Mouse (Mus musculus) neutrophil, adult 5-6 weeks (primary cell): Measurements from ENCODE around the gene Rgs16. TPM values are rescaled to one million over a fixed set of nuclear protein-coding genes. Genes with fewer than 3 reads are reported as not detected.

ENCODE experiments used
- ATAC-seq: fragments of 151-379, 151-347 bp; 2 replicates; pipeline ENCODE4 v1.8.0; 2017; ENCODE audit warnings: mild to moderate bottlenecking, moderate TSS enrichment; ENCODE audit not compliant: insufficient number of reproducible peaks, poor library complexity, low FRiP score, severe bottlenecking; ENCODE audit errors: extremely low read depth
- total RNA-seq: library from RNA; stranded (forward); fragments of 200-1000 nt; gene quantifications from 2 replicates; pipeline ENCODE4 v1.2.3, GENCODE M21; 2017

The Rgs16 gene
- total RNA-seq: not detected in 2 replicates

GRCm38 (mm10) chr1:153740145-153740544 lies at the start of gene Rgs16:
Rgs16 (plus strand) TSS chr1:153740349.
- ATAC-seq: no peak

- no peak for ATAC-seq
These were observed 47.6 kb upstream of the Rgs16 start for GRCm38 (mm10) chr1:153692526-153692925.

GRCm38 (mm10) chr1:153694372-153695120 lies 45.6 kb upstream of the Rgs16 start:
- ATAC-seq: no peak

GRCm38 (mm10) chr1:153695398-153695797 lies 44.8 kb upstream of the Rgs16 start:
- ATAC-seq: no peak

GRCm38 (mm10) chr1:153696093-153696492 lies 44.1 kb upstream of the Rgs16 start:
- ATAC-seq: no peak

- no peak for ATAC-seq
These were observed 43.6 kb upstream of the Rgs16 start for GRCm38 (mm10) chr1:153696541-153696940.

GRCm38 (mm10) chr1:153697581-153698251 lies 42.4 kb upstream of the Rgs16 start:
- no peak for ATAC-seq

GRCm38 (mm10) chr1:153698311-153699084 lies 41.7 kb upstream of the Rgs16 start:
- ATAC-seq: no peak

- ATAC-seq: no peak
These were observed 39.6 kb upstream of the Rgs16 start for GRCm38 (mm10) chr1:153700448-153701063.

GRCm38 (mm10) chr1:153701461-153701860 lies 38.7 kb upstream of the Rgs16 start:
- no peak for ATAC-seq

GRCm38 (mm10) chr1:153702166-153702852 lies 37.8 kb upstream of the Rgs16 start:
- ATAC-seq: no peak

GRCm38 (mm10) chr1:153702853-153703410 lies 37.2 kb upstream of the Rgs16 start:
- no peak for ATAC-seq

GRCm38 (mm10) chr1:153703445-153703991 lies 36.6 kb upstream of the Rgs16 start:
- ATAC-seq: no peak

- no peak for ATAC-seq
These were observed 36.0 kb upstream of the Rgs16 start for GRCm38 (mm10) chr1:153704174-153704573.

- ATAC-seq: no peak
These were observed 35.2 kb upstream of the Rgs16 start for GRCm38 (mm10) chr1:153704996-153705395.

- ATAC-seq: no peak
These were observed 31.5 kb upstream of the Rgs16 start for GRCm38 (mm10) chr1:153708626-153709025.

- no peak for ATAC-seq
These were observed 30.7 kb upstream of the Rgs16 start for GRCm38 (mm10) chr1:153709451-153709850.

- no peak for ATAC-seq
These were observed 28.4 kb upstream of the Rgs16 start for GRCm38 (mm10) chr1:153711544-153712262.
